Mouse (Mus musculus) myocyte (in vitro differentiated cells): ENCODE measurements at regions not wholly inside any gene's neighbourhood (a gene's known extent, or its start where the extent isn't known, plus 50 kb on each side); places are given as distances from the start of the nearest gene placed in this dataset.

Experiments used
- CEBPB ChIP-seq: IDR thresholded peaks from 2 replicates; pipeline ENCODE4 v1.6.1; 2011; ENCODE audit warnings: mild to moderate bottlenecking, moderate library complexity; ENCODE audit not compliant: poor library complexity, insufficient read depth, severe bottlenecking
- POLR2A ChIP-seq: IDR thresholded peaks from one replicate; pipeline ENCODE4 v1.6.1; 2011; ENCODE audit warnings: low read depth, mild to moderate bottlenecking, control low read depth, moderate library complexity; ENCODE audit not compliant: insufficient read length
- POLR2AphosphoS2 ChIP-seq: IDR thresholded peaks from one replicate; pipeline ENCODE4 v1.6.1; 2011; ENCODE audit warnings: low read depth, control low read depth; ENCODE audit not compliant: insufficient read length

DNA sequence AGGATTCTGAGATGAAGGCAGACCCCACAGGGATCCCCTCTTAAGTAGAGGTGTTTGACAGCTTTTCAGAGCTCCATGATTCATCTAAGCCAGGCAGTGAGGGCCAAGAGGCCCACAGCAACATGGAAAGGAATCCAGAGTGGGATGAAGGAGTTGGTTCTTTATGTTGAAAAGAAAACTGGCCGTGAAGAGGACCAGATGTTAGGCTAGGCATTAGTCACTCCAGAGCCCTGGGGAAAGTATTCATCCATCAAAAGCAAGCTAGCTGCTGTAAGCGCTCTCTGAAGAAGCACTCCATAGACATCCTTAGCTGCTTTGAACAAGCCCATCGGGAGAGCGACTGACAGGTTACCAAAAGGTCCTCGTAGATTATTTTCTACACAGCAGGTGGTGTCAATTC lies 383.6 kb downstream of the Cd83 start:
- TF ChIP-seq POLR2A (no peak), POLR2AphosphoS2 (no peak), CEBPB (no peak)
